Comparison of ENCODE assay signal across 12 mouse cellular contexts in genomic region chr13:49133125-49133524, GRCm38 (mm10). TPM values are rescaled to one million over a fixed set of nuclear protein-coding genes. Genes with fewer than 3 reads are reported as not detected.
A peak's percentile ranks its signal among the peaks of the same experiment; 100 is the strongest.
DNase-seq lines count a peak whose midpoint lies in the region; ATAC-seq and TF ChIP-seq lines count a peak whose summit lies in the region.
"Had no signal": no experiment of that assay in that cellular context is flagged by ENCODE, and none has a peak within 500 bp of the region (broad histone marks: within the 10 kb centered on the region; RNA-seq: fewer than 3 reads in every experiment).

No protein-coding gene starts in this region.

- H3K9ac ChIP-seq in kidney, embryonic 14.5 days (ENCODE audit: low read depth, low read length), result no peak overlapping the region
- no peak overlapping the region for H3K9ac ChIP-seq in kidney, postnatal 0 days (ENCODE audit: low read depth, low read length)

- no peaks in the 10 kb centered on the region for H3K27me3 ChIP-seq in kidney, adult 2 months (replicated peaks; ENCODE audit: control insufficient read depth, insufficient read depth, low read length)
- no peaks in the 10 kb centered on the region for H3K27me3 ChIP-seq in kidney, embryonic 14.5 days (ENCODE audit: control insufficient read depth, insufficient read depth, low read length)
- H3K27me3 ChIP-seq in kidney, postnatal 0 days (ENCODE audit: insufficient read depth, low read length), result no peaks in the 10 kb centered on the region

- H3K36me3 ChIP-seq in kidney, adult 2 months (ENCODE audit: control insufficient read depth, insufficient read depth, low read length), result no peaks in the 10 kb centered on the region
- H3K36me3 ChIP-seq in kidney, embryonic 14.5 days (ENCODE audit: control insufficient read depth, insufficient read depth, low read length), result no peaks in the 10 kb centered on the region
- H3K36me3 ChIP-seq in kidney, postnatal 0 days (ENCODE audit: insufficient read depth, low read length), result no peaks in the 10 kb centered on the region

- H3K4me2 ChIP-seq in kidney, embryonic 14.5 days (replicated peaks; ENCODE audit: low read depth, low read length), result no peak overlapping the region
- no peak overlapping the region for H3K4me2 ChIP-seq in kidney, postnatal 0 days (ENCODE audit: low read length)
- H3K4me2 ChIP-seq: heart, embryonic 11.5 days had no signal

- no peak overlapping the region for H3K27ac ChIP-seq in kidney, adult 2 months (ENCODE audit: insufficient read depth, low read depth, low read length)
- no peak overlapping the region for H3K27ac ChIP-seq in kidney, embryonic 14.5 days (ENCODE audit: low read depth, low read length)
- H3K27ac ChIP-seq in kidney, postnatal 0 days, result no peak overlapping the region

- peak; percentile 46 for DNase-seq in adrenal gland, postnatal 14 days
- no peak for DNase-seq in adrenal gland, adult 8-10 months
- DNase-seq in kidney, adult 2 months, result peak; percentile 89
- peak; percentile 75 for DNase-seq in cerebellum, adult 9-10 months
- DNase-seq in kidney, postnatal 0 days (ENCODE audit: low spot score), result no peak
- DNase-seq in thymus, postnatal 25 days, result no peak
- DNase-seq in thymus, postnatal 36 days, result no peak

- ATAC-seq in kidney, embryonic 14.5 days (ENCODE audit: low FRiP score, low TSS enrichment), result no peak
- 0 out of 2 replicates have a peak, but pooled peaks have one; percentile 21 for ATAC-seq in kidney, postnatal 0 days (replicated peaks; ENCODE audit: low FRiP score, low read depth)
- ATAC-seq: lung, postnatal 0 days had no signal

- H3K4me3 ChIP-seq in kidney, adult 2 months (ENCODE audit: insufficient read depth, low read depth, low read length), result no peak overlapping the region
- no peak overlapping the region for H3K4me3 ChIP-seq in kidney, embryonic 14.5 days (ENCODE audit: low read length)
- H3K4me3 ChIP-seq in kidney, postnatal 0 days (replicated peaks; ENCODE audit: low read depth, low read length), result no peak overlapping the region
- H3K4me3 ChIP-seq: hindbrain, embryonic 10.5 days; myocyte had no signal

- TF ChIP-seq POLR2A in kidney, adult 2 months (IDR thresholded peaks at IDR 0.05; ENCODE audit: low read depth, low read length), result no peak

- 41% methylated on average over 4 of the region's 4 CpGs for WGBS in kidney, adult 2 months
- 75% methylated on average over 4 of the region's 4 CpGs for WGBS in kidney, embryonic 14.5 days
- WGBS in kidney, postnatal 0 days, result 51% methylated on average over 4 of the region's 4 CpGs

- no peaks in the 10 kb centered on the region for H3K4me1 ChIP-seq in kidney, adult 2 months (ENCODE audit: control insufficient read depth, insufficient read depth, low read length)
- H3K4me1 ChIP-seq in kidney, embryonic 14.5 days (ENCODE audit: control insufficient read depth, insufficient read depth, low read length), result no peaks in the 10 kb centered on the region
- H3K4me1 ChIP-seq in kidney, postnatal 0 days (replicated peaks; ENCODE audit: insufficient read depth, low read length), result no peaks in the 10 kb centered on the region

- H3K9me3 ChIP-seq in kidney, embryonic 14.5 days (ENCODE audit: control insufficient read depth, low read length), result no peaks in the 10 kb centered on the region
- no peaks in the 10 kb centered on the region for H3K9me3 ChIP-seq in kidney, postnatal 0 days (replicated peaks; ENCODE audit: low read length)
- H3K9me3 ChIP-seq: hindbrain, embryonic 10.5 days had no signal

- no peak for TF ChIP-seq CTCF in kidney, adult 2 months (conservative IDR thresholded peaks at IDR 0.05; ENCODE audit: insufficient read depth, insufficient read length, low read depth, low read length)
- TF ChIP-seq CTCF in kidney, postnatal 0 days (IDR thresholded peaks at IDR 0.05; ENCODE audit: low read depth), result no peak

RNA-seq across cellular contexts. Expression of gene Wnk2, which starts 14.7 kb away (rescaled TPM):
- 2.6 and 3.3 TPM in 2 replicates for total RNA-seq in adrenal gland, postnatal 14 days (2021)
- total RNA-seq in adrenal gland, adult 8-10 months (2022), result 1 to 10 TPM; 2.8 to 5.9 (median 5.0) TPM
- polyA plus RNA-seq in kidney, adult 2 months (2012; rRNA removed), result 2.3 and 2.7 TPM in 2 replicates
- 1.7 and 2.1 TPM in 2 replicates for polyA plus RNA-seq in kidney, embryonic 14.5 days (2014; fragmentation: Nextera tagmentation; extraction: Ambion mirVana)
- 0.50 and 0.60 TPM in 2 replicates for polyA plus RNA-seq in kidney, postnatal 0 days (2015; fragmentation: Nextera tagmentation; extraction: Ambion mirVana)
- polyA plus RNA-seq: myocyte had no signal

RNA-seq across cellular contexts. Expression of gene Ninj1, which starts 54.2 kb away (rescaled TPM):
- total RNA-seq in adrenal gland, postnatal 14 days (2021), result 69.8 and 83.7 TPM in 2 replicates
- 10 to 100 TPM; 55.5 to 58.6 (median 58.0) TPM for total RNA-seq in adrenal gland, adult 8-10 months (2022)
- 735 and 1,000 TPM in 2 replicates for polyA plus RNA-seq in kidney, adult 2 months (2012; rRNA removed)
- 43.8 and 54.2 TPM in 2 replicates for polyA plus RNA-seq in kidney, embryonic 14.5 days (2014; fragmentation: Nextera tagmentation; extraction: Ambion mirVana)
- 122 and 127 TPM in 2 replicates for polyA plus RNA-seq in kidney, postnatal 0 days (2015; fragmentation: Nextera tagmentation; extraction: Ambion mirVana)

Comparison
In these comparisons a context has a peak if more than half of its experiments do, and no peak if none do; other contexts are left out.
1. DNase-seq: peak in adrenal gland, postnatal 14 days (single experiment), kidney, adult 2 months (single experiment) and cerebellum, adult 9-10 months (single experiment); none in adrenal gland, adult 8-10 months (single experiment), kidney, postnatal 0 days (single experiment), thymus, postnatal 25 days (single experiment) and thymus, postnatal 36 days (0 of 2).